Mouse (Mus musculus) neutrophil, adult 83 days (primary cell): ENCODE measurements around the gene Olfr157. TPM values are rescaled to one million over a fixed set of nuclear protein-coding genes. Genes with fewer than 3 reads are reported as not detected.

ENCODE experiments used
- total RNA-seq, 2 experiments: library from RNA; stranded (reverse); gene quantifications; one replicate each; pipeline ENCODE4 v1.2.4; 2023

The Olfr157 gene
- not detected for total RNA-seq

GRCm38 (mm10) chr4:43840101-43840500 is at the start of gene Olfr157:
Olfr157 (minus strand) TSS chr4:43840201.

GRCm38 (mm10) chr4:43875160-43875918 is 35.3 kb upstream of the Olfr157 start, which contains the start of gene Reck:
Reck (plus strand) TSS chr4:43875530.

GRCm38 (mm10) chr4:43851265-43851664 is 11.3 kb upstream of the Olfr157 start, which contains the start of gene Olfr155:
Olfr155 (plus strand) TSS chr4:43851565.

DNA sequence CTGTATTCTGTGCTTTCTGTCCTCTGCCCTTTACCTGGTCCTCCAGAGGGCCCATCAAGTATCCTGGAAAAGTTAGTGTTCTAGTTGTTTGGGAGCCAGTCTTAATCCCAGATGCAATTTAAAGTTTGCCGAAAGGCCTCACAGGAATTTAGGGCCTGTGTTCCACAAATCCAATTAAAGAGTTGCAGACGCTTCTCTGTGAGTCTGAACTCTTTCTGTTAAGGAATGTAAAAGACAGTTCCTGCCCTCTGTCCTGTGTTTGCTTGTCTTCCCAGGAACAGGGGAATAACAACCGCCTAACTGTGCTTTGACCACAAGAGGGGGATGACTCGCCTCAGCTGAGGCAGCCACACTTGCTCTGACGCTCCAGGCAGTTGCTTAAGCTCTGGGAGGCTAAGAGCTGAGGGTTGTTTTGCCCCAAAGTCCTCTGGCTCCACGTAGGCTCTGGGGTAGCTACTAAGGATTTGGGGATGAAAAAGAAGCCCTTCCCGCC is 16.1 kb downstream of the Olfr157 start, which contains the start of gene Olfr156:
Gene Olfr156 (minus strand): TSS at position 51 of the 493 bp plus-strand sequence.

Other genes starting within 250 kb of the Olfr157 start
- gene Npr2, start 208.3 kb downstream of the Olfr157 start, total RNA-seq, result under 1 TPM; 0.26 to 0.42 TPM
- gene Spag8, start 186.6 kb downstream of the Olfr157 start, total RNA-seq, result not detected
- gene Hint2, start 183.7 kb downstream of the Olfr157 start, total RNA-seq, result 10 to 100 TPM; 12.7 to 17.6 TPM
- gene Tmem8b, start 171.2 kb downstream of the Olfr157 start, total RNA-seq, result under 1 TPM; 0.31 to 0.57 TPM
- under 1 TPM in 1 of 2 experiments, not detected in 1; 0.09 TPM for gene Fam221b, start 171.1 kb downstream of the Olfr157 start, total RNA-seq
- gene Olfr70, start 139.4 kb downstream of the Olfr157 start, total RNA-seq, result not detected
- not detected for gene Olfr71, start 129.9 kb downstream of the Olfr157 start, total RNA-seq
- gene Hrct1, start 113.0 kb downstream of the Olfr157 start, total RNA-seq, result not detected
- not detected for gene Spaar, start 110.2 kb downstream of the Olfr157 start, total RNA-seq
- gene Olfr159, start 69.2 kb downstream of the Olfr157 start, total RNA-seq, result not detected
- gene Olfr156, start 16.3 kb downstream of the Olfr157 start, total RNA-seq, result not detected
- gene Olfr155, start 11.4 kb upstream of the Olfr157 start, total RNA-seq, result not detected
- gene Reck, start 35.3 kb upstream of the Olfr157 start, total RNA-seq, result 10 to 100 TPM; 14.1 to 14.5 TPM
- 100 to 1,000 TPM; 141 to 147 TPM for gene Glipr2, start 117.2 kb upstream of the Olfr157 start, total RNA-seq
- 1 to 10 TPM; 1.3 to 1.5 TPM for gene Ccin, start 143.3 kb upstream of the Olfr157 start, total RNA-seq
- 100 to 1,000 TPM; 180 to 182 TPM for gene Clta, start 164.3 kb upstream of the Olfr157 start, total RNA-seq
- 10 to 100 TPM; 19.6 to 24.4 TPM for gene Gne, start 244.0 kb upstream of the Olfr157 start, total RNA-seq